Mouse (Mus musculus) mature B cell (primary cell): ENCODE data around the gene Eef1a2.

Experiments used
- in situ Hi-C: fragments of 300-500 bp; cut with MboI; formaldehyde crosslinking; loops from 2 replicates; pipeline ENCODE4 v1.14.3; 2019

Eef1a2 gene

GRCm38 (mm10) chr2:181134591-181135445, 22.0 kb downstream of the Eef1a2 start, which contains the start of gene Kcnq2:
Kcnq2 (minus strand) TSS chr2:181135300.
- in situ Hi-C loops = no loop called here

DNA sequence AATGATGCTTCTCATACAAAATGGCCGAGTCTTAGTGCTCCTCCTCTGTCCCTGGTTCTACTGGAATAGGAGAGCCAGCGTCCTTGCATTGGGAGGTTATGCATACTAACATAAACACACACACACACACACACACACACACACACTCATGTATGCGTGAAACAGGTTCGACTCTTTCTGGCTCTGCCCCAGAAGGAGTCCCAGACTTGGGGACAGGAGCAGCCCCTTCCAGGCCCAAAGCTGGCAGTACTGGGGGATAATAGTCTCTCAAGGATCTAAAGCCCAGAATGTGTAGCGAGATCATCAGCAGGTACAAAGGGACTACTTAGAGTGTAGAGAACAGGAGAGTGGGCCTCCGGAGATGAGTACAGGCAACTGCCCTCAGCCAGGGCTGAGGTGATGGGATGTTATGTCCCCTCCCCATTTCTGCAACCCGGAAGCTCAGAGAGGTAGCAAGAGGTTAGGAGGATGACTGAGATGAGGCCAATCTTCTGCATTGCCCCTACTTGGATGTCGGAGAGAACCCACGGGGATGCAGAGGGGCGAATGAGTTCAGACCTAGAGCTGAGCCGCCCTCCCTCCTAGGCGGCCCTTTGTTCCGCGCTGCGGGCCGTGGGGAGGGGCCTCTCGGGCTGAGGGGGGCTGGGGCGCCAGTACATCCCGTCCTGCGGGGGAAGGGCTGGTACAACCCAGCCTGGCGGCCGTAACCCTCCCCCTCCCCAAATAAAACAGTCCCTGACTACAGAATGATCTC, 22.8 kb downstream of the Eef1a2 start:
- in situ Hi-C loops = no loop called here

GRCm38 (mm10) chr2:181130245-181130644, 26.6 kb downstream of the Eef1a2 start:
- in situ Hi-C loops = no loop called here

GRCm38 (mm10) chr2:181128963-181129362, 27.9 kb downstream of the Eef1a2 start:
- in situ Hi-C loops = no loop called here

- in situ Hi-C loops = no loop called here
Measured at GRCm38 (mm10) chr2:181127786-181128185, 29.0 kb downstream of the Eef1a2 start.

GRCm38 (mm10) chr2:181125726-181126455, 30.9 kb downstream of the Eef1a2 start:
- in situ Hi-C loops = no loop called here

DNA sequence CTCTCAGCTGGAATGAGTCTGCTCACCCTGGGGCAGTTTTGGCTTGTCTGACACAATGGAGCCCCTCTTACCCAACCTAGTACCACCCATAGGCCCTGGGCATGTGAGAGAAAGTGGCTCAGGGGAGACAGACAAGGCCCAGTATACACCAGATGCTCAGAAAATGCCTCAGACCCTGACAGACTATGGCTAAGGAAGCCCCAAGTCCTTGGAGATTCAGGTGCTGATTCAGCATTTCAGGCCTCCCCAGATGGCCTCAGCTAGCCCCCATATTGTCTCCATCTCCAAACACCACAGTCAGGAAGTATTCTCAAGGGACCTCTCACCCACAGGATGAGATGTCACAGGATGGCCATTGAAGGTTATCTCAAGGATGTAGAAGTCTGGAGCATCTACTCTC, 34.2 kb downstream of the Eef1a2 start:
- in situ Hi-C loops = no loop called here

- in situ Hi-C loops = no loop called here
Measured at GRCm38 (mm10) chr2:181120922-181121449, 35.8 kb downstream of the Eef1a2 start.

- in situ Hi-C loops = no loop called here
Measured at GRCm38 (mm10) chr2:181119952-181120351, 36.9 kb downstream of the Eef1a2 start.

GRCm38 (mm10) chr2:181116436-181116835, 40.4 kb downstream of the Eef1a2 start:
- in situ Hi-C loops = no loop called here

- in situ Hi-C loops = no loop called here
Measured at GRCm38 (mm10) chr2:181115367-181115766, 41.4 kb downstream of the Eef1a2 start.

GRCm38 (mm10) chr2:181113762-181114361, 43.0 kb downstream of the Eef1a2 start:
- in situ Hi-C loops = no loop called here

GRCm38 (mm10) chr2:181111665-181112064, 45.1 kb downstream of the Eef1a2 start:
- in situ Hi-C loops = no loop called here

DNA sequence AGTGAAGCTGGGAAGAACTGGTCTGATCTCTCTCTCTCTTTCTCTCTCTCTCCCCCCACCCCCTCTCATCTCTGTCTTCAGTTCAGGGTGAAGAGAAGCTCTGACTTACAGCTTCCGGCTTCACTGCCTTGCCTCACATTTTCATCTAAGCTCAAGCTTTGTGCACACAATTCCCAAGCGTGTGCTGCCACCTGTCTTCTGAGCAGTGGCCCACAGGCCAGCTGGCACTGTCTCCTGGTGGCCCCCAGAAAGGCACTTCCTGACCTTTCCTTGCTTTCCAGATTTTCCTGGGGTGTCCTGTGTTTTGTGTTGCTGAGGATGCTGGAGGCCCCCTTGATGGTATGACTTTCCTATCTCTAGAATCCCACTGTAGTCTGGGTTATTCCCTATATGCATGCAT, 52.7 kb downstream of the Eef1a2 start:
- in situ Hi-C loops = no loop called here

DNA sequence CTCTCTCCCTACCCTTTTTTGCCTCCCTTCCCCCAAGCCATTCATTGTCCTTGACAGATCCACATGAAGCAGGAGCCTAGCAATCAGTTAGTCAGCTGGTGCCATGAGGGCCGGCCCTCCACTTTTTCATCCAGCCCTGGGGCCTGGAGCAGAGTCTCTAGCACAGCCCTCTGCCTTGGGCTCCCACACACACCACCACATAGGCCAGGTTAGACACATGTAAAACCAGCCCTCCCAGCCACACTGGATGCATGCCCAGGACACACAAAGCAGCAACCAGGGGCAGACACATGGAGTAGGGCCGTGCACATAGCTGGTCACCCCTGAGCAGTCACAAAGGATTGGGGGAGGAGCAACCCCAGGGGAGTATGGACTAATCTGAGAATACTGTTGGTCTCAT, 54.7 kb downstream of the Eef1a2 start:
- in situ Hi-C loops = no loop called here

DNA sequence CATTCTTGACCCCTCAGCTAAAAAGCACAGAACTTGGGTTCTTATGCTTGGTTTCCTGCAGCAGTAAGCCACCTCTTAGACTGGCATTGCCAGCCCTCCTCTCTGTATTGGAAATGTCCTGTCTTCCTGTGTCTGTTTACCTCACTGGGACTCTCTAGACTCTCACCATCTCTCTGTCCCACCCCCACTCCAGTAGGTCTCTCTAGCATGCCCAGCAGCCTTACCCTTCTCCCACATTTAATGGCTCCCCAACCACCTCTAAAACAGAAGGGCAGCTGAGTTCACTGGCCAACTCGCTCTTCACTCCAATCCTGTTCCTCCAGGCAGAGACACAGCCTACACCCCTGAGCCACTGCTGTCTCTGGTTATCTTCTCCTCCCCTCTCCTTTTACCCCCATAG, 55.2 kb downstream of the Eef1a2 start:
- in situ Hi-C loops = no loop called here

- in situ Hi-C loops = no loop called here
Measured at GRCm38 (mm10) chr2:181100087-181100486, 56.7 kb downstream of the Eef1a2 start.
